Mouse (Mus musculus): ENCODE results near the gene Rhbg. TPM values are rescaled to one million over a fixed set of nuclear protein-coding genes. Genes with fewer than 3 reads are reported as not detected.
"Not testable (repeated sequence)": the region's sequence is repeated elsewhere in the genome, so short reads cannot be mapped to it uniquely, and the experiment has no call there.

Gene Rhbg
- 0.56 TPM in 1 of 2 replicates, not detected in the other for total RNA-seq (2017)

DNA sequence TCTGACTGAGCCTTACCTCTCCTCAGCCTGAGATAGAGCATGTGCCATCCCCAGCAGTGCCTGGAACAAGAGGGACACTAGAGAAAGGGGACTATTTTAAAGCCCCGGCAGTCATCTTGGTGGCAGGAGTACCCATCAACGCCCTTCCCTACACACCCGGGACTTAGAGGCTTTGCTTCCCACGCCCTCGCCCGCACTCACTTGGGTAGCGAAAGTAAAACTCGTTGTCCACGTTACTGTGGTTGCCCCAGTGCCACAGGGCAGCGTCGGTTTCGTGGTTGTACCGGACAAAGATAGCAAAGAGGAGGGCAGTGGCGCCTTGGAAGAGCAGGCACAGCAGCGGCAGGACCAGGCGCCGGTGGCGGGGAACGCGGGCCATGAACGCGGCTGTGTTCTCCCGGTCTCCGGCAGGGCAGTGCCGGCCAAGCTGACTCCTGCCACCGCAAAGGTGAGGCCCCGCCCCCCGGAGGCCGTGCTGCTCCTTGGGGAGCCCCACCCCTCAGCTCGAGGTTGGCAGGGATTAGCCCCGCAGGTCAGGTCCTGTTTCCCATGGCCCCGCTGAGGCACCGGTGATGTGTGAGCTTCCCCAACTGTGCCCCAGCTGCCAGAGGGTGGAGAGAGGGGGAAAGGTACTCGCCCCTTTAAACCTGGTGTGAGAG, at the start of gene Rhbg:
Gene Rhbg, minus strand, starts transcription at position 442 of the 659 bp plus-strand sequence.
- ATAC-seq (replicated peaks in 1 of 2; ENCODE audit: insufficient read depth in 1 of 2, low FRiP score in 2 of 2, low TSS enrichment in 1 of 2, low read depth in 1 of 2, poor library complexity in 2 of 2, severe bottlenecking in 2 of 2), result peak; percentile 62 to 71

GRCm38 (mm10) chr3:88299172-88299571, 44.7 kb upstream of the Rhbg start:
- ATAC-seq (replicated peaks in 1 of 2; ENCODE audit: insufficient read depth in 1 of 2, low FRiP score in 2 of 2, low TSS enrichment in 1 of 2, low read depth in 1 of 2, poor library complexity in 2 of 2, severe bottlenecking in 2 of 2), result no peak

DNA sequence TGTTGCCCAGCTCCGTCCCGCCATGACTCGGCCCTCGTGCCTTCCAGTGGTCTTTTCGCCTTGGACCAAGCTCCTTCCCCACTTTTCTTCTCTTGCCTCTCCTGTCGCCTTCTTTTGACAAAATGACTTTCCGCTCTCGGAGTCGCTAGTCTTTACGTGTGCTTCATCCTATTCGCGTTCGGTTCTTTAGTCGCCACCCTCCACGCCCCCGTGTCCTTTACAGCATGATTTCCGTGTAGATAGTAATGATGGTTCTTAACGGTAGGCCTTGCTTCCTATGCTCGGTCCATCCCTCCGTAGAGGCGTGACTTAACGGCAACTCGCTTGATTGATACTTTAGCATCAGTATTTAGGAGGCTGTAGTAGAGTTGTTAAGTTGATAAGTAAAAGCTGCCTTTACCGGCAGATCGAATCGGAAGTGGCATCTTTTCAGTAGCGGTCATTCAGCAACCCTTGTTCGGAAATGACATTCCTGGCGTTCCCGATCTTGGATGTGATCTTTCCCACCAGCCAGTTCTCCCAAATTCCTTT, 42.9 kb upstream of the Rhbg start:
- peak; percentile 3 to 20; a peak in 2 of 4 replicates for ATAC-seq (replicated peaks in 1 of 2; ENCODE audit: insufficient read depth in 1 of 2, low FRiP score in 2 of 2, low TSS enrichment in 1 of 2, low read depth in 1 of 2, poor library complexity in 2 of 2, severe bottlenecking in 2 of 2)

DNA sequence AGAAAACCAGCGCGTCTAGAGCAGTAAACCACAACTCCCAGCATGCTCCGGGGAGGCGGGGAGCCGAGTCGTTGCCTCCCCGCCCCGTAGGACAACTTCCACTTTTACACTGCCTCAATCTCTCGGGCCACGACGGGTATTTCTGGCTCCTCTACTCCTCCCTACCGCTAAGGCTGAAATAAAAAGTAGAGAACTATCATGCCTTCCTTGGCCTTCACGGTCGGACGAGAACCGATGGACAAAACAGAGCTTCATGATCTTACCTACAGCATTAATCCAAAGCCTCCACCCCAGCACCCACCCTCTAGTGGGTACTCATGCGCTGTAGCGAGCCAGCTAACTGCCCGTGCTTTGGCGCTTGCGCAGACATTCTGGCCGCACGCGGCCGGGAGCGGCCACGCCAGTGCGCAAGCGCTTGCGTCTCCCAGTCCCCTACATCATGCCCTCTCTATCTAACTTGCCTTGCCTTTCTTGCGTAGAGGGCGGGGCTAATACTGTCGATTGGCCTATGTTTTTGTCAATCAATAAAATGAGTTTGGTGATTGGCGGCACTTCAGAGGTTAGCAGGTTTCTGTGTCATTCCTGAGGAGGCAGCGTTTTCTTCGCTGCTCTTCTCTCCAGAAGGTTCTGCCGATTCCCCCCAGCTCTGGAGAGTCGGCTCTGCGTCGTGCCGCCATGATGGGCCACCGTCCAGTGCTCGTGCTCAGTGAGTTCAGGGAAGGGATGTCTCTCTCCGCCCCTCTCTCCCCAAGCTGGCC, 42.2 kb upstream of the Rhbg start, which contains the start of the genes Tsacc and Cct3:
Gene Tsacc, minus strand, starts transcription at position 439 of the 758 bp plus-strand sequence.
Gene Cct3, plus strand, starts transcription at position 556 of the 758 bp plus-strand sequence.
- ATAC-seq (replicated peaks in 1 of 2; ENCODE audit: insufficient read depth in 1 of 2, low FRiP score in 2 of 2, low TSS enrichment in 1 of 2, low read depth in 1 of 2, poor library complexity in 2 of 2, severe bottlenecking in 2 of 2), result peak; percentile 92 to 95

DNA sequence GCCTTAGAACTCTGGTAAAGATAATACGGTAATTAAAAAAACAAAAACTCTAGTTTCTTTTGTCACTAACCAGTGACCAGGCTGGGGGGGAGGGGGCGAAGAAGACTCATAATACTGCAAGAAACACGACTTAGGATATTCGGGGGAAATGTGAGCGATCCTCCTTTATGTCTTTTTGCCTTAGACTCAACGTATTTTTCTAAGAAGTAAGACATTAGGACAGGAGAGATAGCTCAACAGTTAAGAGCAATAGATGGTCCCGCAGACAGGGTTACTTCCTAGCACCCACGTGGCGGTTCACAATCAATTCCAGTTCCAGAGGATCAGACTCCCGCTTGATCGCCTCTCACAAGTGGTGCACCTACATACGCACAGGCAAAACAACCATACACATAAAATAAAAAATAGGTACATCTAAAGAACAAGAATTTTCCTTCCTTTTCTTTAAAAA, 41.6 kb upstream of the Rhbg start:
- no peak for ATAC-seq (replicated peaks in 1 of 2; ENCODE audit: insufficient read depth in 1 of 2, low FRiP score in 2 of 2, low TSS enrichment in 1 of 2, low read depth in 1 of 2, poor library complexity in 2 of 2, severe bottlenecking in 2 of 2)

DNA sequence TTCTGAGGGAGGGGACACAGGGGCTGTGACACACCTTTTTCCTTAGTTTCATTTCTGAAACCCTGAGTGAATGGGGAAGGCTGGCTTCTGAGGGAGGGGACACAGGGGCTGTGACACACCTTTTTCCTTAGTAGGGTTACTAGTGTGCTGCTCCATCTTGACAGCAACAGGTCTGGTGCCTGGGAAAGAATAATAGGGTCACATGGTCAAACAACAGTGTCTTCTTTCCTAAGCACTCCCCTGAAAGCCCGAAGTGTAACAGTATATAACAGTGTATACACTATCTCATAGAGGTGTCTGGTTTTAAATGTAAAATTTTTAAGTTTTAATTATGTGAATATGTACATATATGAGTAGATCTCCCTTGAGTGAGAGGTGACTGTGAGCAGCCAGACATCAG, 40.8 kb upstream of the Rhbg start:
- not testable (repeated sequence) for ATAC-seq (replicated peaks in 1 of 2; ENCODE audit: insufficient read depth in 1 of 2, low FRiP score in 2 of 2, low TSS enrichment in 1 of 2, low read depth in 1 of 2, poor library complexity in 2 of 2, severe bottlenecking in 2 of 2)

GRCm38 (mm10) chr3:88291970-88292369, 37.5 kb upstream of the Rhbg start:
- no peak for ATAC-seq (replicated peaks in 1 of 2; ENCODE audit: insufficient read depth in 1 of 2, low FRiP score in 2 of 2, low TSS enrichment in 1 of 2, low read depth in 1 of 2, poor library complexity in 2 of 2, severe bottlenecking in 2 of 2)

GRCm38 (mm10) chr3:88288133-88288713, 33.7 kb upstream of the Rhbg start:
- ATAC-seq (replicated peaks in 1 of 2; ENCODE audit: insufficient read depth in 1 of 2, low FRiP score in 2 of 2, low TSS enrichment in 1 of 2, low read depth in 1 of 2, poor library complexity in 2 of 2, severe bottlenecking in 2 of 2), result not testable (repeated sequence)

DNA sequence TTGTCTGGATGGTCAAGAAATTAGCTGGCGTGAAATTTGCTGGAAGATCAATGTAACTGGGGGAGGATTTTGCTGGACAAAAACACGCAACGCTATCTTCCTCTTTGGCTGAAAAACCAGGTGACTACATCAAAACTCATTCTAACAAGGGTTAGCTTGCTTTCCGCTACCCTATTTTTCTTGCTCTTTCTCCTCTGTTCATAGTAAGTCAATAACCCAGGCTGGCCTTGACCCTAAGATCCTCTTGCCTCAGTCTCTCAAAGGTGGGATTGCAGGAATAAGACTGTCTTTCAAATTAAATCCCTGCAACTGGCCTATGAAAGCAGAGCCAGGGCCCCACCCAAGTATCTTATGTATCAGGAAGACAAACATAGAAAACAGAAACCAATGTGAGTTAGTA, 32.6 kb upstream of the Rhbg start, which contains the start of gene Gm38392:
Gene Gm38392, minus strand, starts transcription at position 101 of the 400 bp plus-strand sequence.
- ATAC-seq (replicated peaks in 1 of 2; ENCODE audit: insufficient read depth in 1 of 2, low FRiP score in 2 of 2, low TSS enrichment in 1 of 2, low read depth in 1 of 2, poor library complexity in 2 of 2, severe bottlenecking in 2 of 2), result no peak

DNA sequence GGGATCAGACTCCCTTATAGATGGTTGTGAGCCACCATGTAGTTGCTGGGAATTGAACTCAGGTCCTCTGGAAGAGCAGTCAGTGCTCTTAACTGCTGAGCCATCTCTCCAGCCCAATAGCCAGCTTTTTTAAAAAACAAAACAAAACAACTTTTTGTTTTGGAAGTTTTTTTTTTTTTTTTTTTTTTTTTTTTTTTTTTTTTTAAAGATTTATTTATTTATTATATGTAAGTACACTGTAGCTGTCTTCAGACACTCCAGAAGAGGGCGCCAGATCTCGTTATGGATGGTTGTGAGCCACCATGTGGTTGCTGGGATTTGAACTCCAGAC, 31.0 kb upstream of the Rhbg start:
- not testable (repeated sequence) for ATAC-seq (replicated peaks in 1 of 2; ENCODE audit: insufficient read depth in 1 of 2, low FRiP score in 2 of 2, low TSS enrichment in 1 of 2, low read depth in 1 of 2, poor library complexity in 2 of 2, severe bottlenecking in 2 of 2)

DNA sequence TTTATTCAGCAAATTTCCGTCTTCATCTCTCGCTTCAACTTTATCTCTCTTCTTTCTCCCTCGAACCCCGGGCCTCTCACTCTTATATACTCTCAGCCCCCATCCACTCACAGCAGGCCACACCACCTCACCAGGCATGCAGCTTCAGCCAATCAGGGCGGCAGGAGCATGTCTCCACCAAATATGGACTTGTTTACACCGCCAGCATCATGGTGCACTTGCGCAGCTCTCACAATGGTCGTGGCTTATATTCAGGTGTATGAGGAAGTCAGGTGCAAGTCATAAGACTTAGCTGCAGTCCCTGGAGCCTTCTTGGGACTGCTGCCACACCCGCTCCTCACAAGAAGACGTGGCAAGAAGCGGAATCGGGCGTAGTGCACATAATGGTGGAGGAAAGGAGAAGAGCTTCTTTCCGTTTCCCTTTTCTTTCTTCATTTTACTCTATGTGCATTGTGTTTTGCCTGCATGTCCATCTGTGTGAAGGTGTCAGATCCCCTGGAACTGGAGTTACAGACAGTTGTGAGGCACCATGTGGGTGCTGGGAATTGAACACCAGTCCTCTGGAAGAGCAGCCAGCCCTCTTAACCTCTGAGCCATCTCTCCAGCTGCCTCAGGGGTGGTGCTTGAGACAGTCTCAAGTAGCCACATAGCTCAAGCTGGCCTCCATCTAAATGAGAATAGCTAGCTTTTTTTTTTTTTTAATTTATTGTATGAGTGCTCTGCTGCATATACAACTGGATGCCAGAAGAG, 30.5 kb upstream of the Rhbg start:
- ATAC-seq (replicated peaks in 1 of 2; ENCODE audit: insufficient read depth in 1 of 2, low FRiP score in 2 of 2, low TSS enrichment in 1 of 2, low read depth in 1 of 2, poor library complexity in 2 of 2, severe bottlenecking in 2 of 2), result not testable (repeated sequence)

DNA sequence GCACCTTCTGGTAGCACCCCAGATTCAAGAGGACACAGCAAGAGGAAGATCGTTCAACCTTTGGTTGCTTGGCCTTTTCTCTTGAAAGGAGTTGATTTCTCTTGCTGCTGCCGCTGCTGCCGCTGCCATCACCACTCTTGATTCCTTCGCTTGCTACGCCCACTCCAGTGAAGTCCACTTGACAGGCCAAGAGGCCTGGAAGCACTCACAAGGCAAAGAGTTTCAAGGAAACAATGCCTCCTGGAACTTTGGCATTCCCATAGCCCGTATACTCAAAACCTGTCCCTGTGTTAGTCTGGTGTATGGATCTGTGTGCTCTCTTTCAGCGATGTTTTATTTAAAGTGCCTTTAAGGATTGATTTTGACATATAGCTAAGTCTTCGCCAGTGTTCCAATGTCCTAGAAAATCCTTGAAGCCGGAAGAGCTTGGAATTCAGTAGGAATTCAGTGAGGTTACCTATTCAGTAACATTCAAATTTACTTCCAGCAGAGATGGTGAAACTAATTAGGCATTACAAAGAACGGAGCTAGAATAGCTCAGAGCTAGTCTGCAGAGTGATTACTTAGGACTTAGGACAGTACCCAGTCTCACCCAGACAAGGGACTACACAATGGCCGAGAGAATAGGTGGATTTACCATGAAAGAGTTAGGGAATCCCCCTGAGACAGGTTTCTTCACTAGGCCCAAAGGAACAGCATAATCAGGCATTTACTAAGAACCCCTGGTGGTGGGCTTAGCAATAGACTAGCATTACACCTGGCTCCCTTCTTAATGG, 26.8 kb upstream of the Rhbg start:
- ATAC-seq (replicated peaks in 1 of 2; ENCODE audit: insufficient read depth in 1 of 2, low FRiP score in 2 of 2, low TSS enrichment in 1 of 2, low read depth in 1 of 2, poor library complexity in 2 of 2, severe bottlenecking in 2 of 2), result not testable (repeated sequence)

DNA sequence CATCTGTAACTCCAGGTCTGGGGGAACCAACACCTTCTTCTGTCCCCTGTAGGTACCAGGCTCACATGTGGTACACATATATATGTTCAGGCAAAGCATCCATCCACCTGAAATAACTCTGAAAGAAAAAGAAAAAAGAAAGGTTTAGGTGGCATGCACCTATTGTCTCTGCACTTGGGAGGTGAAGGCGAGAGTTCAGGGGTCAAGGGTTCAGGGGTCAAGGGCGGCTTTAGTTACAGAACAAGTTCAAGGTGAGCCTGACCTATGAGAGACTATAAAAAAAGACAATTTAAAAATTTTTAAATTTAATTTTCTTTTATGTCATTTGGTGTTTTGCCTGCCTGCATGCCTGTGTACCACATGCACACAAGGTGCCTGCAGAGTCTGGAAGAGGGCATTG, 25.5 kb upstream of the Rhbg start:
- ATAC-seq (replicated peaks in 1 of 2; ENCODE audit: insufficient read depth in 1 of 2, low FRiP score in 2 of 2, low TSS enrichment in 1 of 2, low read depth in 1 of 2, poor library complexity in 2 of 2, severe bottlenecking in 2 of 2), result no peak

GRCm38 (mm10) chr3:88276529-88277143, 22.1 kb upstream of the Rhbg start:
- ATAC-seq (replicated peaks in 1 of 2; ENCODE audit: insufficient read depth in 1 of 2, low FRiP score in 2 of 2, low TSS enrichment in 1 of 2, low read depth in 1 of 2, poor library complexity in 2 of 2, severe bottlenecking in 2 of 2), result no peak

GRCm38 (mm10) chr3:88276121-88276520, 21.6 kb upstream of the Rhbg start:
- ATAC-seq (replicated peaks in 1 of 2; ENCODE audit: insufficient read depth in 1 of 2, low FRiP score in 2 of 2, low TSS enrichment in 1 of 2, low read depth in 1 of 2, poor library complexity in 2 of 2, severe bottlenecking in 2 of 2), result no peak

DNA sequence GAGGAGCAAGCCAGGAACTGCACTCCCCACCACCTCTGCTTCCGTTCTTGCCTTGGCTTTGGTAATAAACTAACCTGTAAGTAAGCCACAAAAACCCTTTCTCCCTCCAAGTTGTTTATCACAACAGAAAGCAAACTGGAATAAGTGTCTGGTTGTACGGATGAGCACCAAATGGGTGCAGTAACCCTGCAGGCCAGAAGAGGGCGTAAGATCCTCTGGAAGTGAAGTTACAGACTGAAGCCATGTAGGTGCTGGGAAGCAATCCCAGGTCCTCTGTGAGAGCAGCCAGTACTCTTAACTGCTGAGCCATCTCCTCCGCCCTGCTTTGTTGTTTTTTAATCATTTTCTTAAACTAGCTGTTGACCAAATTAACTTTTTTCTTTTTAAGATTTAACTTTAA, 19.5 kb upstream of the Rhbg start:
- ATAC-seq (replicated peaks in 1 of 2; ENCODE audit: insufficient read depth in 1 of 2, low FRiP score in 2 of 2, low TSS enrichment in 1 of 2, low read depth in 1 of 2, poor library complexity in 2 of 2, severe bottlenecking in 2 of 2), result 0 out of 4 replicates have a peak, but pooled peaks of 1 of the 2 experiments have one; percentile 7
